Mouse (Mus musculus): ENCODE data around the gene Gm7735. TPM values are rescaled to one million over a fixed set of nuclear protein-coding genes. Genes with fewer than 3 reads are reported as not detected.
"Not testable (repeated sequence)": the region's sequence is repeated elsewhere in the genome, so short reads cannot be mapped to it uniquely, and the experiment has no call there.

The Gm7735 gene
- polyA plus RNA-seq (2012; rRNA removed) = not detected in 2 replicates

GRCm38 (mm10) chr16:89169190-89169589, at the start of gene Gm7735:
Gene Gm7735, plus strand, starts transcription at chr16:89169490.
- not testable (repeated sequence) for H3K27me3 ChIP-seq (replicated peaks; ENCODE audit: control insufficient read depth, insufficient read depth, low read length); H3K4me1 ChIP-seq (ENCODE audit: control insufficient read depth, insufficient read depth, low read length); DNase-seq; H3K36me3 ChIP-seq (ENCODE audit: control insufficient read depth, insufficient read depth, low read length); H3K4me3 ChIP-seq (ENCODE audit: insufficient read depth, low read depth, low read length); H3K27ac ChIP-seq (ENCODE audit: insufficient read depth, low read depth, low read length)

GRCm38 (mm10) chr16:89140551-89140950, 28.7 kb upstream of the Gm7735 start, which contains the start of gene Gm6358:
Gene Gm6358, plus strand, starts transcription at chr16:89140851.
- Histone ChIP-seq H3K36me3 (ENCODE audit: control insufficient read depth, insufficient read depth, low read length) (no peaks in the 10 kb centered on the region), H3K27ac (ENCODE audit: insufficient read depth, low read depth, low read length) (no peak within 1 kb of the TSS), H3K4me1 (ENCODE audit: control insufficient read depth, insufficient read depth, low read length) (no peaks in the 10 kb centered on the region), H3K4me3 (ENCODE audit: insufficient read depth, low read depth, low read length) (no peak within 1 kb of the TSS), H3K27me3 (replicated peaks; ENCODE audit: control insufficient read depth, insufficient read depth, low read length) (no peaks in the 10 kb centered on the region)
- 92% methylated on average over 1 of the region's 1 CpGs for WGBS
- no peak for DNase-seq
- no peak for TF ChIP-seq CTCF (conservative IDR thresholded peaks at IDR 0.05; ENCODE audit: insufficient read depth, insufficient read length, low read depth, low read length)

GRCm38 (mm10) chr16:89150786-89151185, 18.5 kb upstream of the Gm7735 start, which contains the start of gene Gm10061:
Gene Gm10061, plus strand, starts transcription at chr16:89151086.
- 96% methylated on average over 1 of the region's 1 CpGs for WGBS
- H3K4me1 ChIP-seq (ENCODE audit: control insufficient read depth, insufficient read depth, low read length) = no peaks in the 10 kb centered on the region

GRCm38 (mm10) chr16:89157652-89158051, 11.6 kb upstream of the Gm7735 start, which contains the start of gene Gm9789:
Gene Gm9789, plus strand, starts transcription at chr16:89157952.
- Histone ChIP-seq H3K36me3 (ENCODE audit: control insufficient read depth, insufficient read depth, low read length) (no peaks in the 10 kb centered on the region), H3K27me3 (replicated peaks; ENCODE audit: control insufficient read depth, insufficient read depth, low read length) (no peaks in the 10 kb centered on the region), H3K27ac (ENCODE audit: insufficient read depth, low read depth, low read length) (no peak within 1 kb of the TSS), H3K4me1 (ENCODE audit: control insufficient read depth, insufficient read depth, low read length) (no peaks in the 10 kb centered on the region), H3K4me3 (ENCODE audit: insufficient read depth, low read depth, low read length) (no peak within 1 kb of the TSS)
- TF ChIP-seq CTCF (conservative IDR thresholded peaks at IDR 0.05; ENCODE audit: insufficient read depth, insufficient read length, low read depth, low read length) (no peak), POLR2A (IDR thresholded peaks at IDR 0.05; ENCODE audit: low read depth, low read length) (no peak)
- WGBS = 85% methylated on average over 4 of the region's 4 CpGs
- DNase-seq = no peak

More at GRCm38 (mm10) chr16:89150786-89151185, 18.5 kb upstream of the Gm7735 start, which contains the start of gene Gm10061:
- no peaks in the 10 kb centered on the region for H3K27me3 ChIP-seq (replicated peaks; ENCODE audit: control insufficient read depth, insufficient read depth, low read length)
- H3K27ac ChIP-seq (ENCODE audit: insufficient read depth, low read depth, low read length) = no peak within 1 kb of the TSS
- TF ChIP-seq CTCF (conservative IDR thresholded peaks at IDR 0.05; ENCODE audit: insufficient read depth, insufficient read length, low read depth, low read length) = no peak
- TF ChIP-seq POLR2A (IDR thresholded peaks at IDR 0.05; ENCODE audit: low read depth, low read length) = no peak
- no peak for DNase-seq
- no peak within 1 kb of the TSS for H3K4me3 ChIP-seq (ENCODE audit: insufficient read depth, low read depth, low read length)
- H3K36me3 ChIP-seq (ENCODE audit: control insufficient read depth, insufficient read depth, low read length) = no peaks in the 10 kb centered on the region

- Histone ChIP-seq H3K36me3 (ENCODE audit: control insufficient read depth, insufficient read depth, low read length) (no peaks in the 10 kb centered on the region), H3K4me1 (ENCODE audit: control insufficient read depth, insufficient read depth, low read length) (no peaks in the 10 kb centered on the region), H3K27me3 (replicated peaks; ENCODE audit: control insufficient read depth, insufficient read depth, low read length) (no peaks in the 10 kb centered on the region), H3K27ac (ENCODE audit: insufficient read depth, low read depth, low read length) (no peak within 1 kb of the TSS), H3K4me3 (ENCODE audit: insufficient read depth, low read depth, low read length) (no peak within 1 kb of the TSS)
- WGBS = 77% methylated on average over 2 of the region's 2 CpGs
- TF ChIP-seq CTCF (conservative IDR thresholded peaks at IDR 0.05; ENCODE audit: insufficient read depth, insufficient read length, low read depth, low read length) (no peak), POLR2A (IDR thresholded peaks at IDR 0.05; ENCODE audit: low read depth, low read length) (no peak)
- no peak for DNase-seq
Measured at GRCm38 (mm10) chr16:89174435-89174834, 5.1 kb downstream of the Gm7735 start, which contains the start of gene 1110057P08Rik. Gene 1110057P08Rik, plus strand, starts transcription at chr16:89174735.

GRCm38 (mm10) chr16:89188621-89189020, 19.3 kb downstream of the Gm7735 start:
- Histone ChIP-seq H3K27me3 (replicated peaks; ENCODE audit: control insufficient read depth, insufficient read depth, low read length) (no peaks in the 10 kb centered on the region), H3K36me3 (ENCODE audit: control insufficient read depth, insufficient read depth, low read length) (no peaks in the 10 kb centered on the region), H3K27ac (ENCODE audit: insufficient read depth, low read depth, low read length) (no peak overlapping the region), H3K4me3 (ENCODE audit: insufficient read depth, low read depth, low read length) (no peak overlapping the region), H3K4me1 (ENCODE audit: control insufficient read depth, insufficient read depth, low read length) (no peaks in the 10 kb centered on the region)
- 69% methylated on average over 4 of the region's 4 CpGs for WGBS
- no peak for DNase-seq
- TF ChIP-seq POLR2A (IDR thresholded peaks at IDR 0.05; ENCODE audit: low read depth, low read length) = no peak
- no peak for TF ChIP-seq CTCF (conservative IDR thresholded peaks at IDR 0.05; ENCODE audit: insufficient read depth, insufficient read length, low read depth, low read length)

GRCm38 (mm10) chr16:89205561-89205960, 36.3 kb downstream of the Gm7735 start, which contains the start of gene Krtap20-2:
Gene Krtap20-2, plus strand, starts transcription at chr16:89205861.
- Histone ChIP-seq H3K27me3 (replicated peaks; ENCODE audit: control insufficient read depth, insufficient read depth, low read length) (no peaks in the 10 kb centered on the region), H3K4me3 (ENCODE audit: insufficient read depth, low read depth, low read length) (no peak within 1 kb of the TSS), H3K36me3 (ENCODE audit: control insufficient read depth, insufficient read depth, low read length) (no peaks in the 10 kb centered on the region), H3K4me1 (ENCODE audit: control insufficient read depth, insufficient read depth, low read length) (no peaks in the 10 kb centered on the region), H3K27ac (ENCODE audit: insufficient read depth, low read depth, low read length) (no peak within 1 kb of the TSS)
- TF ChIP-seq CTCF (conservative IDR thresholded peaks at IDR 0.05; ENCODE audit: insufficient read depth, insufficient read length, low read depth, low read length) (no peak), POLR2A (IDR thresholded peaks at IDR 0.05; ENCODE audit: low read depth, low read length) (no peak)
- no peak for DNase-seq
- WGBS = 23% methylated on average over 1 of the region's 1 CpGs

Other genes with a start within 250 kb of the Gm7735 start
- not detected in 2 replicates for gene Krtap19-9b, start 237.2 kb upstream of the Gm7735 start, polyA plus RNA-seq (2012; rRNA removed)
- not detected in 2 replicates for gene Krtap16-3, start 206.6 kb upstream of the Gm7735 start, polyA plus RNA-seq (2012; rRNA removed)
- not detected in 2 replicates for gene Krtap22-2, start 158.7 kb upstream of the Gm7735 start, polyA plus RNA-seq (2012; rRNA removed)
- gene Gm10229, start 154.2 kb upstream of the Gm7735 start, polyA plus RNA-seq (2012; rRNA removed) = not detected in 2 replicates
- not detected in 2 replicates for gene Krtap6-1, start 137.8 kb upstream of the Gm7735 start, polyA plus RNA-seq (2012; rRNA removed)
- not detected in 2 replicates for gene Gm10228, start 128.0 kb upstream of the Gm7735 start, polyA plus RNA-seq (2012; rRNA removed)
- gene Krtap6-5, start 121.6 kb upstream of the Gm7735 start, polyA plus RNA-seq (2012; rRNA removed) = not detected in 2 replicates
- gene 1110025L11Rik, start 105.5 kb upstream of the Gm7735 start, polyA plus RNA-seq (2012; rRNA removed) = not detected in 2 replicates
- gene Krtap6-3, start 85.5 kb upstream of the Gm7735 start, polyA plus RNA-seq (2012; rRNA removed) = not detected in 2 replicates
- gene Gm6358, start 28.6 kb upstream of the Gm7735 start, polyA plus RNA-seq (2012; rRNA removed) = not detected in 2 replicates
- gene Gm10061, start 18.4 kb upstream of the Gm7735 start, polyA plus RNA-seq (2012; rRNA removed) = not detected in 2 replicates
- not detected in 2 replicates for gene Gm9789, start 11.5 kb upstream of the Gm7735 start, polyA plus RNA-seq (2012; rRNA removed)
- gene 1110057P08Rik, start 5.2 kb downstream of the Gm7735 start, polyA plus RNA-seq (2012; rRNA removed) = not detected in 2 replicates
- not detected in 2 replicates for gene Krtap20-2, start 36.4 kb downstream of the Gm7735 start, polyA plus RNA-seq (2012; rRNA removed)
- not detected in 2 replicates for gene Krtap21-1, start 234.4 kb downstream of the Gm7735 start, polyA plus RNA-seq (2012; rRNA removed)